Mouse (Mus musculus): Measurements from ENCODE around the gene Naxe. TPM values are rescaled to one million over a fixed set of nuclear protein-coding genes. Genes with fewer than 3 reads are reported as not detected.
A peak's percentile ranks its signal among the peaks of the same experiment; 100 is the strongest.

Gene Naxe
- polyA plus RNA-seq, 1 experiment from 2014 or later: 148 TPM

DNA sequence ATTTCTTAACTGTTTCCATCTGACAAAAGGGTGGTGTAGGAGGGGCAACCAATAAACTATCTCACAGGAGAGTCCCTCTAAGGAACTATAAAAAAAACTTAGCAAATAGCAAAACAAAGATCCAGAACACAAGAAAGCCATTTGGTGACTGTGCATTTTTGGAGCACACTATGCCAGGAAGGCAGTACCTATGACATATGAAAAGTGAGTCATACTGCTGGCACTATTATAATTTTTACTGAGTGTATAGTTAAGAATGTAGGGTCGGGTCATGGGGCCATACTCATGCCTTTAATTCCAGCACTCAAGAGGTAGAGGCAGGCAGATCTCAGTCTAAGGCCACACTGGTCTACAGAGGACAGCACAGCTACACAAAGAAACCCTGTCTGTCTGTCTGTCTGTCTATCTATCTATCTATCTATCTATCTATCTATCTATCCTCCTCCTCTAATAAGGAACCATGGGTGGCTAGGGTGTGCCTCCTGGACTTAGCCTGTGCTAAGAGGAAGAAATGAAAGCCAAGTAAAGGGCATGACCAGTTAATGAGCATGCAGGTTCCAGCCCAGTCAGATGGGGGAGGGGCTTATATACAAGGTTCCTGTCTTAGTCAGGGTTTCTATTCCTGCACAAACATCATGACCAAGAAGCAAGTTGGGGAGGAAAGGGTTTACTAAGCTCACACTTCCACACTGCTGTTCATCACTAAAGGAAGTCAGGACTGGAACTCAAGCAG, 22.6 kb downstream of the Naxe start:
- DNase-seq (ENCODE audit: low spot score): no peak
- Histone ChIP-seq H3K27me3 (ENCODE audit: low read depth, poor library complexity, severe bottlenecking) (peaks cover 53% of the 10 kb centered on the region), H3K27ac (no peak overlapping the region), H3K4me1 (no peaks in the 10 kb centered on the region), H3K36me3 (no peaks in the 10 kb centered on the region), H3K4me3 (no peak overlapping the region), H3K9me3 (replicated peaks) (no peaks in the 10 kb centered on the region)
- WGBS: 68% methylated on average over 1 of the region's 1 CpGs

- no peaks in the 10 kb centered on the region for H3K9me3 ChIP-seq (replicated peaks)
- 68% methylated on average over 5 of the region's 5 CpGs for WGBS
- peaks cover 58% of the 10 kb centered on the region for H3K27me3 ChIP-seq (ENCODE audit: low read depth, poor library complexity, severe bottlenecking)
Measured at GRCm38 (mm10) chr3:88033506-88033905, 24.8 kb downstream of the Naxe start.

DNA sequence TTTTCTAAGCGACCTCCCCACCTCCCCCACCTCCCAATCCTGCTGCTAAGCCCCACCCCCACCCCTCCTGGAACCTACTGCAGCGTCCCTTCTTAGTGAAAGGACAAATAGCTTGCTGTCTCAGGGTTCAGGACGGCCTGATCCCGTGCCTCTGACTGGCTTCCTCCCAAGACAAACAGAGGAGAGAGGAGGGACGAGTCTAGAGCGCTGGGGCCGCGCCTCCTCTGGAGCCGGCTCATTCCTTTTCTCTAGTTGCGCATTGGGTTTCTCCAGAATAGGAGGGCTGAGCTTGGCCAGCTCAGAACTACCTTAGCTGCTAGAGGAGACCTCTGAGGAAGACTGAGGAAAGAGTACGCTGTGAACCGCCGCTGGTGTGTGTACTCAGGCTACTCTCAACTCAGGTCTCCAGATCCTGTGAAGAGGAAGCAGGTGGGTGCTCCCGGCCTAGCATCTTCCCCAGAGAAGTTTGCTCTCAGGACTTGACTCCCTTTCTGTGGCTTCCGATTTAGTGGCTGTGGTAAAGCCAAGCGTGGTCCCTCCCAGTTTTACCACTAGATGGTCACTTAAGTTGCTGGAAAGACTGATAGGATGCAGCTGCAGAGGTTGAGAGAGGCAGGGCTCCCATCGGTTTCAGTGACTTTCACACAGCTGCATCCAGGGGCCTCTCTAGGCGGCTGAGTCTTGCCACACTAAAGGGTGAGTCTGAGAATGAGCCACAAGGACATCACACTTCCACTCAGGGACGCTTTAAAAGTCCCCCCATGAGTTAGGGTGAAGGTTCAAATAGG, 27.5 kb downstream of the Naxe start:
- Histone ChIP-seq H3K27ac (no peak overlapping the region), H3K27me3 (ENCODE audit: low read depth, poor library complexity, severe bottlenecking) (peaks cover 65% of the 10 kb centered on the region), H3K4me1 (no peaks in the 10 kb centered on the region), H3K4me3 (no peak overlapping the region), H3K9me3 (replicated peaks) (no peaks in the 10 kb centered on the region), H3K36me3 (no peaks in the 10 kb centered on the region)
- DNase-seq (ENCODE audit: low spot score): no peak
- WGBS: 18% methylated on average over 19 of the region's 19 CpGs

More at GRCm38 (mm10) chr3:88033506-88033905, 24.8 kb downstream of the Naxe start:
- H3K4me1 ChIP-seq: no peaks in the 10 kb centered on the region
- H3K27ac ChIP-seq: no peak overlapping the region
- H3K4me3 ChIP-seq: no peak overlapping the region
- H3K36me3 ChIP-seq: no peaks in the 10 kb centered on the region
- DNase-seq (ENCODE audit: low spot score): no peak

- Histone ChIP-seq H3K27me3 (ENCODE audit: low read depth, poor library complexity, severe bottlenecking) (peaks cover 89% of the 10 kb centered on the region), H3K27ac (no peak within 1 kb of the TSS), H3K4me1 (peaks cover 16% of the 10 kb centered on the region), H3K36me3 (no peaks in the 10 kb centered on the region; the same call in 1 of the 2 replicates), H3K4me3 (no peak within 1 kb of the TSS), H3K9me3 (replicated peaks) (no peaks in the 10 kb centered on the region)
- 58% methylated on average over 5 of the region's 5 CpGs for WGBS
- DNase-seq (ENCODE audit: low spot score): no peak
Measured at GRCm38 (mm10) chr3:88027434-88028186, 30.7 kb downstream of the Naxe start, which contains the start of gene Hapln2. Hapln2 (minus strand) TSS chr3:88027583.

GRCm38 (mm10) chr3:88026823-88027222, 31.5 kb downstream of the Naxe start:
- no peak for DNase-seq (ENCODE audit: low spot score)
- H3K9me3 ChIP-seq (replicated peaks): no peaks in the 10 kb centered on the region
- no peak overlapping the region for H3K27ac ChIP-seq
- H3K4me3 ChIP-seq: no peak overlapping the region
- H3K36me3 ChIP-seq: no peaks in the 10 kb centered on the region; the same call in 1 of the 2 replicates
- H3K4me1 ChIP-seq: peaks cover 21% of the 10 kb centered on the region
- WGBS: 63% methylated on average over 7 of the region's 7 CpGs
- H3K27me3 ChIP-seq (ENCODE audit: low read depth, poor library complexity, severe bottlenecking): peaks cover 89% of the 10 kb centered on the region

DNA sequence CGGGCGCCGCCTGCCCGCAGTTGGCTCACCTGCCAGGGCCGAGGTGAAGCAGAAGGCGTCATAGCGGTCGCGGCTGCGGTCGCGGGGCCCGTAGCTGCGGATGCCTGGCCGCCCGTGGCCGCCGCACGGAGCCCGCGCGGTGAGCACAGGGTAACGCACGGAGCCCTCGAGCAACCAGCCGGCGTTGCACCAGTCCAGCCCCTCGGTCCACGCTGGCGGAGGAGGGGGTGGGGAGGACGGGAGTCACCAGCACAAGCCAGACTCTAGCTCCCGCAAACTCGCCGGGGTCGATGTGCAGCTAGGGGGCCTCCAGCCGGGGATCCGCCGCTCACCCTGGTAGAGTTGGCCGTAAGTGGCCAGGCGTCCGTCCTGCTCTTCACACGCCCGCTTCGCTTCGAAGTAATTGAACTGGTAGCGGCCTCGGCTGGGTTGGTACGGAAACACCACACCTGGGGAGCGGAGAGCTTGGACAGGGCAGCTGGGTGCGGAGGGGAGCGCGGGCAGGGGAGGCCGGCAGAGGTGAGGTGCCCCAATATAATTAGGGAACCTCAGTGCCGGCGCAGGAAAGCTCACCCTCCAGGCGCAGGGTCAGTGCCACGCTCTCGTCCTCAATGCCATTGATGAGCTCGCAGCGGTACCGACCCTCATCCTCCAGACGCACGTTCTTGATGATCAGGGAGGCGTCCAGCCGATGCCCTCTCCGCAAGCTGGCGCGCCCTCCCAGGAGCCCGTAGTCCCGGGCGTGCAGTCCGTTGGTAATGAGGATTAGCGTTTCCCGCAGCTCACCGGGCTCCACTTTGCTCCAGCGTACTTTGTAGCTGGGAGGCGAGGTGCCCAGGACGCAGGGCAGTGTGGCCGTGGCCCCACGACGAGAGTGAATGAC, 34.9 kb downstream of the Naxe start:
- H3K9me3 ChIP-seq (replicated peaks): no peaks in the 10 kb centered on the region
- peak overlapping the region; percentile 63 for H3K4me3 ChIP-seq
- WGBS: under 1% methylated on average over 81 of the region's 81 CpGs
- H3K4me1 ChIP-seq: peaks cover 21% of the 10 kb centered on the region
- H3K27ac ChIP-seq: peak overlapping the region; percentile 7; the same call in 1 of the 2 replicates
- no peaks in the 10 kb centered on the region; the same call in 1 of the 2 replicates for H3K36me3 ChIP-seq
- H3K27me3 ChIP-seq (ENCODE audit: low read depth, poor library complexity, severe bottlenecking): peaks cover 89% of the 10 kb centered on the region
- peak; percentile 41 for DNase-seq (ENCODE audit: low spot score)

DNA sequence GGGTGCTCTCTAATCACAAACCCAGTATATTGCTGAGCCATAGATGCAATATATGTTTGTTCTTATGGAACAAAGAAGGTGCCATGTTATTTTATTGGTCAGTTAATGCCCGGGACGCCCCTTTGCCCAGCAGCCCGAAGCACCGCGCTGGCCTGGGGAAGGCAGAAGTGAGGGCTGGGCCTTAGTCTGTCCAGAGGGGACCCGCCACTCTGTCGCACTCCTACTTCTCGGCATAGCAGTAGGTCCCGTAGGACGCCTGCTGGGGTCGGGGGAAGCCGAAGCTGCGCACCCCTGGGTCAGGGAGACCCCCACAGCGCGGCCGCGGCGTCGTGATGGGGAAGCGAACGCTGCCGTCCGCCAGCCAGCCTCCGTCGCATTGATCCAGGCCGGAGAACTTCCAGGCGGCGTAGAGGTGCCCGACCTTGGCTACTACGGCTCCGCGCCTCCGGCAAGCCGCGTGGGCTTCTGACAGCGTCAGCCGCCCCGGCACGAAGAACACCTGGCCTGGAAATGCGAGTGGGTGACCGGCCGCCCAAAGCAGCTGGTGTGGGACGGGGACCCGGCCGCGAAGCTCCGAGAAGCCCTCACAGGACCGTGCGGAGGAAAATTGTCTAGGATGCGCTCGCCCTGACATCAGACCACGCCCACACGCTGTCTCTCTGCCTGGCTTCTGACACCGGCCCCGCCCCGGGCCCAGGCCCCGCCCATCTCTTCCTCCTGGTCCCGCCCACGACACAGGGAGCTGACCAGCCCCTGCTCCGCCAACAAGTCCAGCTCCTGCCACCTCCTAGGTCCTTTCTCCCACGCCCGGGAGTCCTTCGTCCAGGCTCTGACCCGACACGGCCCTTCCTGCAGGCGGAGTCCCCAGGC, 35.7 kb downstream of the Naxe start:
- peak overlapping the region; percentile 7; the same call in 1 of the 2 replicates for H3K27ac ChIP-seq
- peaks cover 21% of the 10 kb centered on the region for H3K4me1 ChIP-seq
- peak; percentile 91 for DNase-seq (ENCODE audit: low spot score)
- peaks cover 91% of the 10 kb centered on the region for H3K27me3 ChIP-seq (ENCODE audit: low read depth, poor library complexity, severe bottlenecking)
- no peaks in the 10 kb centered on the region; the same call in 1 of the 2 replicates for H3K36me3 ChIP-seq
- H3K9me3 ChIP-seq (replicated peaks): no peaks in the 10 kb centered on the region
- peak overlapping the region; percentile 63 for H3K4me3 ChIP-seq
- WGBS: under 1% methylated on average over 66 of the region's 66 CpGs

DNA sequence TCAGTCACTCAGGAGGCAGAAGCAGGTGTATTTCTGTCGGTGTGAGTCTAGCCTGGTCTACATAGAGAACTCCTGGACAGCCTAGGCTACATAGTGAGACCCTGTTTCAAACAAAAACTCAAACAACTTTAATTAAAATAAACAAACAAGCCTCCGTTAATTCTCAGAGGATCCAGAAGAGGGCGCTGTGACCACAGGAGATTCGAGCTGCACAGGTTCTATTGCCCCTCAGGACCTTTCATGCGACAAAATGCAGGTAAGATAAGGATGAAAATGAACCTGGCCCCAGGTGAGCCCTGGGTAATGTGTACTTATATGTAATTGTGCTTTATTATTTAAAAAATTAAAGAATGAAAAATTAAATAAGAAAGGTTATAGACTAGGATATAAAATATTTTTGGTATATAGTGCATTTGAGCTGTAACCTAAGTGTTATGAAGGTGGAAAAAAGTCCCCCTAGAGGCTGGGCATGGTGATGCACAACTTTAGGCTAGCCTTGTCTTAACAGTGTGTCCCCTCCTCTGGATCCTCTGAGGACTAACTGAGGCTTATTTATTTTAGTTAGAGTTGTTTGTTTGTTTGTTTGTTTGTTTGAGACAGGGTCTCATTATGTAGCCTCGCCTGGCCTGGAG, 47.5 kb downstream of the Naxe start:
- H3K4me1 ChIP-seq: no peaks in the 10 kb centered on the region
- no peaks in the 10 kb centered on the region for H3K36me3 ChIP-seq
- peaks cover 14% of the 10 kb centered on the region; the same call in 1 of the 2 replicates for H3K27me3 ChIP-seq (ENCODE audit: low read depth, poor library complexity, severe bottlenecking)
- no peak overlapping the region for H3K4me3 ChIP-seq
- H3K27ac ChIP-seq: no peak overlapping the region
- no peaks in the 10 kb centered on the region for H3K9me3 ChIP-seq (replicated peaks)
- DNase-seq (ENCODE audit: low spot score): no peak
- WGBS: 11% methylated on average over 6 of the region's 6 CpGs

Other genes with a start within 250 kb of the Naxe start
- 13.8 and 17.7 TPM in 2 replicates for gene Pear1, start 234.2 kb downstream of the Naxe start, polyA plus RNA-seq (2016; fragmentation: Nextera tagmentation; extraction: Ambion mirVana)
- 0.13 TPM in 1 of 2 replicates, not detected in the other for gene Sh2d2a, start 211.7 kb downstream of the Naxe start, polyA plus RNA-seq (2016; fragmentation: Nextera tagmentation; extraction: Ambion mirVana)
- 17.5 and 20.5 TPM in 2 replicates for gene Prcc, start 172.9 kb downstream of the Naxe start, polyA plus RNA-seq (2016; fragmentation: Nextera tagmentation; extraction: Ambion mirVana)
- gene Hdgf, start 152.2 kb downstream of the Naxe start, polyA plus RNA-seq (2016; fragmentation: Nextera tagmentation; extraction: Ambion mirVana): 272 and 313 TPM in 2 replicates
- gene Mrpl24, start 139.0 kb downstream of the Naxe start, polyA plus RNA-seq (2016; fragmentation: Nextera tagmentation; extraction: Ambion mirVana): 75.0 and 81.3 TPM in 2 replicates
- gene Isg20l2, start 128.2 kb downstream of the Naxe start, polyA plus RNA-seq (2016; fragmentation: Nextera tagmentation; extraction: Ambion mirVana): 84.8 and 86.0 TPM in 2 replicates
- gene Rrnad1, start 127.8 kb downstream of the Naxe start, polyA plus RNA-seq (2016; fragmentation: Nextera tagmentation; extraction: Ambion mirVana): 21.1 and 21.7 TPM in 2 replicates
- 944 and 1,066 TPM in 2 replicates for gene Crabp2, start 109.8 kb downstream of the Naxe start, polyA plus RNA-seq (2016; fragmentation: Nextera tagmentation; extraction: Ambion mirVana)
- 13.5 and 14.6 TPM in 2 replicates for gene Nes, start 87.4 kb downstream of the Naxe start, polyA plus RNA-seq (2016; fragmentation: Nextera tagmentation; extraction: Ambion mirVana)
- gene Bcan, start 58.3 kb downstream of the Naxe start, polyA plus RNA-seq (2016; fragmentation: Nextera tagmentation; extraction: Ambion mirVana): not detected in 2 replicates
- gene Hapln2, start 30.9 kb downstream of the Naxe start, polyA plus RNA-seq (2016; fragmentation: Nextera tagmentation; extraction: Ambion mirVana): 0.06 TPM in 1 of 2 replicates, not detected in the other
- 42.4 and 53.4 TPM in 2 replicates for gene Gpatch4, start 15.4 kb downstream of the Naxe start, polyA plus RNA-seq (2016; fragmentation: Nextera tagmentation; extraction: Ambion mirVana)
- gene Ttc24, start 19.8 kb upstream of the Naxe start, polyA plus RNA-seq (2016; fragmentation: Nextera tagmentation; extraction: Ambion mirVana): not detected in 2 replicates
- 23.1 and 26.7 TPM in 2 replicates for gene Iqgap3, start 23.5 kb upstream of the Naxe start, polyA plus RNA-seq (2016; fragmentation: Nextera tagmentation; extraction: Ambion mirVana)
- 12.3 and 14.0 TPM in 2 replicates for gene Mef2d, start 83.9 kb upstream of the Naxe start, polyA plus RNA-seq (2016; fragmentation: Nextera tagmentation; extraction: Ambion mirVana)
- gene Rhbg, start 196.2 kb upstream of the Naxe start, polyA plus RNA-seq (2016; fragmentation: Nextera tagmentation; extraction: Ambion mirVana): 0.18 and 0.34 TPM in 2 replicates
- 0.26 TPM in 1 of 2 replicates, not detected in the other for gene Gm38392, start 228.7 kb upstream of the Naxe start, polyA plus RNA-seq (2016; fragmentation: Nextera tagmentation; extraction: Ambion mirVana)
- 14.0 and 15.4 TPM in 2 replicates for gene Tsacc, start 238.5 kb upstream of the Naxe start, polyA plus RNA-seq (2016; fragmentation: Nextera tagmentation; extraction: Ambion mirVana)
- 834 and 987 TPM in 2 replicates for gene Cct3, start 238.6 kb upstream of the Naxe start, polyA plus RNA-seq (2016; fragmentation: Nextera tagmentation; extraction: Ambion mirVana)

All from limb, embryonic 10.5 days (tissue).